Mouse (Mus musculus) MEL (cell line): ENCODE measurements around the gene Epb41l2. TPM values are rescaled to one million over a fixed set of nuclear protein-coding genes. Genes with fewer than 3 reads are reported as not detected.

Experiments
- DNase-seq: peaks from one replicate; pipeline ENCODE4 v3.0.0; 2011; ENCODE audit warnings: low read depth, low spot score
- H3K27ac ChIP-seq: 2 replicates; pipeline ENCODE4 v1.5.1; 2012; ENCODE audit warnings: low read depth, mild to moderate bottlenecking, control low read depth, low read length, moderate library complexity; ENCODE audit not compliant: control insufficient read depth
- H3K27me3 ChIP-seq, 2 experiments: fragments of 150-350 bp in 1 of 2; sonication (generic) in 1 of 2; 2 replicates each; pipeline ENCODE4 v1.6.1; 2012; ENCODE audit warnings: low read length in 2 of 2, mild to moderate bottlenecking in 2 of 2, improper control_type of control experiment in 1 of 2, moderate library complexity in 1 of 2; ENCODE audit not compliant: insufficient read depth in 2 of 2, control insufficient read depth in 1 of 2
- H3K36me3 ChIP-seq, 2 experiments: 2 replicates each; pipeline ENCODE4 v1.6.1; 2012 to 2014; ENCODE audit warnings: low read length in 2 of 2, improper control_type of control experiment in 1 of 2, inconsistent platforms in 1 of 2, mild to moderate bottlenecking in 1 of 2; ENCODE audit not compliant: insufficient read depth in 2 of 2, control insufficient read depth in 1 of 2
- H3K4me1 ChIP-seq, 2 experiments: fragments of 150-350 bp in 1 of 2; sonication (generic) in 1 of 2; 2 replicates each; pipeline ENCODE4 v1.6.1; 2012; ENCODE audit warnings: low read length in 2 of 2, improper control_type of control experiment in 1 of 2, mild to moderate bottlenecking in 1 of 2; ENCODE audit not compliant: insufficient read depth in 2 of 2, control insufficient read depth in 1 of 2
- H3K4me3 ChIP-seq, 2 experiments: fragments of 150-350 bp in 1 of 2; sonication (generic) in 1 of 2; 2 replicates each; pipeline ENCODE4 v1.5.1; 2012; ENCODE audit warnings: low read depth in 2 of 2, low read length in 2 of 2, mild to moderate bottlenecking in 2 of 2, moderate library complexity in 2 of 2, control low read depth in 1 of 2, improper control_type of control experiment in 1 of 2; ENCODE audit not compliant: control insufficient read depth in 1 of 2, insufficient read depth in 1 of 2
- H3K79me2 ChIP-seq: 2 replicates; pipeline ENCODE4 v1.6.1; 2012; ENCODE audit warnings: mild to moderate bottlenecking, low read length, moderate library complexity; ENCODE audit not compliant: control insufficient read depth, poor library complexity, insufficient read depth
- H3K9ac ChIP-seq: 2 replicates; pipeline ENCODE4 v1.6.1; 2012; ENCODE audit warnings: low read depth, mild to moderate bottlenecking, control low read depth, low read length, moderate library complexity; ENCODE audit not compliant: control insufficient read depth, poor library complexity, severe bottlenecking
- H3K9me3 ChIP-seq: fragments of 150-350 bp; sonication (generic); replicated peaks from 2 replicates; pipeline ENCODE4 v1.6.1; 2012; ENCODE audit warnings: mild to moderate bottlenecking, low read length, improper control_type of control experiment, moderate library complexity; ENCODE audit not compliant: insufficient read depth
- CTCF ChIP-seq, 3 experiments: IDR thresholded peaks in 2 of 3; conservative IDR thresholded peaks in 1 of 3; 2 replicates each; pipeline ENCODE4 v1.5.1; 2011 to 2012; ENCODE audit warnings: low read length in 3 of 3, low read depth in 2 of 3, mild to moderate bottlenecking in 2 of 3, improper control_type of control experiment in 1 of 3, inconsistent platforms in 1 of 3, mixed read lengths in 1 of 3, moderate library complexity in 1 of 3; ENCODE audit not compliant: control insufficient read depth in 1 of 3, insufficient read depth in 1 of 3, poor library complexity in 1 of 3, severe bottlenecking in 1 of 3
- E2F4 ChIP-seq: IDR thresholded peaks from 2 replicates; pipeline ENCODE4 v1.6.1; 2011; ENCODE audit warnings: low read depth, low read length, improper control_type of control experiment, borderline replicate concordance
- EP300 ChIP-seq, 2 experiments: IDR thresholded peaks; 2 replicates each; pipeline ENCODE4 v1.6.1; 2011; ENCODE audit warnings: improper control_type of control experiment in 2 of 2, low read length in 2 of 2, low read depth in 1 of 2, mild to moderate bottlenecking in 1 of 2
- GABPA ChIP-seq: IDR thresholded peaks from 2 replicates; pipeline ENCODE4 v1.6.1; 2012; ENCODE audit warnings: low read depth, mild to moderate bottlenecking, inconsistent platforms, low read length, improper control_type of control experiment, moderate library complexity
- GATA1 ChIP-seq: IDR thresholded peaks from 2 replicates; pipeline ENCODE4 v1.6.1; 2011; ENCODE audit warnings: low read depth, low read length, improper control_type of control experiment
- HCFC1 ChIP-seq: IDR thresholded peaks from 2 replicates; pipeline ENCODE4 v1.6.1; 2012; ENCODE audit warnings: low read depth, mild to moderate bottlenecking, inconsistent platforms, low read length, improper control_type of control experiment, moderate library complexity
- JUND ChIP-seq: IDR thresholded peaks from 2 replicates; pipeline ENCODE4 v1.6.1; 2011; ENCODE audit warnings: low read depth, mild to moderate bottlenecking, improper control_type of control experiment, low read length
- MAX ChIP-seq: IDR thresholded peaks from 2 replicates; pipeline ENCODE4 v1.6.1; 2011; ENCODE audit warnings: low read length, improper control_type of control experiment
- MAZ ChIP-seq: IDR thresholded peaks from 2 replicates; pipeline ENCODE4 v1.6.1; 2012; ENCODE audit warnings: low read depth, mild to moderate bottlenecking, inconsistent platforms, low read length, improper control_type of control experiment
- MYB ChIP-seq: IDR thresholded peaks from 2 replicates; pipeline ENCODE4 v1.6.1; 2011; ENCODE audit warnings: mild to moderate bottlenecking, low read depth, low read length, improper control_type of control experiment
- RAD21 ChIP-seq: IDR thresholded peaks from 2 replicates; pipeline ENCODE4 v1.6.1; 2011; ENCODE audit warnings: mild to moderate bottlenecking, low read depth, low read length, improper control_type of control experiment
- ZMIZ1 ChIP-seq: IDR thresholded peaks from 2 replicates; pipeline ENCODE4 v1.6.1; 2012; ENCODE audit warnings: low read depth, mild to moderate bottlenecking, inconsistent platforms, low read length, improper control_type of control experiment, moderate library complexity
- ZNF384 ChIP-seq: IDR thresholded peaks from 2 replicates; pipeline ENCODE4 v1.6.1; 2012; ENCODE audit warnings: low read depth, mild to moderate bottlenecking, inconsistent platforms, low read length, improper control_type of control experiment
- polyA plus RNA-seq, 2 experiments: library from polyadenylated mRNA; stranded (reverse) in 1 of 2; unstranded in 1 of 2; fragments of >175 nt in 1 of 2; fragments of >200 nt in 1 of 2; gene quantifications; 2 replicates each; pipeline versions ENCODE4 v1.2.1 to v1.2.4; 2012; ENCODE audit warnings: low replicate concordance in 2 of 2, low read depth in 1 of 2; ENCODE audit not compliant: insufficient read length in 2 of 2, insufficient read depth in 1 of 2, missing spikeins in 1 of 2
- total RNA-seq: library from RNA; depleted of rRNA; stranded (reverse); fragments of 300-350 nt; gene quantifications from 2 replicates; pipeline ENCODE4 v1.2.3, GENCODE M21; 2012

The Epb41l2 gene
- total and polyA plus RNA-seq, 3 experiments: 4.7 to 23.7 TPM; not detected in 1

DNA sequence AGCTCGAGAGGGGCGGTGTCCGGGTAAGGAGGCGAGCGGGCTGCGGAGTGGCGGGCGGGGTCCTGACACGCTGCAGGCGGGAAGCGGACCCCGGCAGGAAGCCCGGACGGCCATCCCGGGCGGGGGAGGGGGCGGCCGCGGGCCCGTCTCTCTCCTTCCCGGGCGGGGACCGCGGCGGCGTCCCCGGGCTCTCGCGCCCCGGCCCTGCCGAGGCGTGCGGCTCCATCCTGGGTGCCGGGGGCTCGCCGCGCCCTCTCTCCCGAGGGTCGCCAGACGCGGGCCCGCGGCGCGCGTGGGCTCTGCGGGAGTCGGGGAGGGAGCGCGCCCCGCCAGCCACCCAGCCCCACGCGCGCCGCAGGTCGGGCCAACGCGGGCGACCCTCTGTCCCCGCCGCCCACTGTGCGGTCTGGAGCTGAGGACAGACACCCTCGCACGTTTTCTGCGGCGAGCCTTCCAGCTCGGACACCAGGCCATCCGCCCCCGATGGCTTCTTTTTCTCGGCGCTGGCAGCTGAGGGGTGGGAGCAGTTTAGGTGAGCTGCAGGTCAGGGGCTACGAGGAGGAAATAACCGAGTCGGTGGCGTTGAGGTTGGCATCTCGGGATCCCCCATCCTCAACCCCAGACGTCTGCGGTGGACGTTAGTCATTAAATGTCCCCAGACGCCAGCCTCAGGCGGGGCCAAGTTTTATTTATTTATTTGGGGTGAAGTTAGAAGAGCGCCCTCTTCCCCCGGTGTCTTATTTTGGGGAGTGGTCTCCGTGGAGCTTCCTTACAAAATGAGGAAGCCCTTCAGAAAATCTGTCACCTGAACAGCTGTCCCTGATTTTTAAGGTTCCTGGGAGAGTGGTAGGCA, 587 bp downstream of the Epb41l2 start:
- Histone ChIP-seq H3K79me2 (no peaks in the 10 kb centered on the region; the same call in 1 of the 2 replicates), H3K27ac (no peak overlapping the region), H3K9me3 (no peaks in the 10 kb centered on the region), H3K27me3 (no peaks in the 10 kb centered on the region), H3K4me1 (no peaks in the 10 kb centered on the region), H3K36me3 (peaks cover 0 to 2% of the 10 kb centered on the region in 2 experiments; a peak in 1 of 4 replicates), H3K9ac (peak overlapping the region; percentile 82), H3K4me3 (peak overlapping the region; percentile 89 to 97)
- peak; percentile 52 for DNase-seq
- TF ChIP-seq GABPA (no peak), RAD21 (no peak), ZMIZ1 (no peak), MAX (no peak), CTCF (IDR thresholded peaks at IDR 0.05 in 2 of 3, conservative IDR thresholded peaks at IDR 0.05 in 1 of 3; ENCODE audit: control insufficient read depth in 1 of 3, insufficient read depth in 1 of 3, low read depth in 2 of 3, low read length in 3 of 3, poor library complexity in 1 of 3, severe bottlenecking in 1 of 3) (peak in 1 of 3 experiments; percentile 3; a peak in 1 of 6 replicates), E2F4 (no peak), EP300 (IDR thresholded peaks at IDR 0.05; ENCODE audit: low read depth in 1 of 2, low read length in 2 of 2) (no peak)

DNA sequence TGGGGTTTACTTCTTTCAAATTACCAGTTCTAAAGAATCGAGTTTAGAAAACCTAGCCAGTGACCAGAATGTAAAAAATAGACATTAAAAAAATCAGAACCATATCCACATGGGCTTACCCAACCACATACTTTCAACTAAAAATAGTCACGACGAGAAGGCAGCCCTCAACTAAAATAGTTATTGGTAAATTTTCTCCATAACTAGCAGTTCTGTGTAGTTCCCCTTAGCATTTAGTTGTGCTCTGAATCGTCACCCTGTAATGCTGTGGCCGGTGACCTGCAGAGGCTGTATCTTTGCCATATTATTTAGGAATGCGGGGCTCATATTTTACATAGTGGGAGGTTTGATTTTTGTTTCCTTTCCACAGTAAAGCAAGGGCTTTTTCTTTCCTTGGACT, 2.6 kb downstream of the Epb41l2 start:
- H3K9ac ChIP-seq: no peak overlapping the region
- TF ChIP-seq MYB: no peak
- no peak for TF ChIP-seq RAD21
- no peak for TF ChIP-seq MAZ
- no peak for TF ChIP-seq HCFC1
- TF ChIP-seq ZMIZ1: no peak
- DNase-seq: no peak
- H3K79me2 ChIP-seq: no peaks in the 10 kb centered on the region; the same call in 1 of the 2 replicates
- no peaks in the 10 kb centered on the region for H3K27me3 ChIP-seq
- H3K4me1 ChIP-seq: peaks cover 0 to 11% of the 10 kb centered on the region in 2 experiments; a peak in 3 of 4 replicates
- H3K9me3 ChIP-seq: no peaks in the 10 kb centered on the region
- H3K27ac ChIP-seq: no peak overlapping the region
- H3K36me3 ChIP-seq: peaks cover 0 to 19% of the 10 kb centered on the region in 2 experiments; a peak in 2 of 4 replicates
- no peak overlapping the region for H3K4me3 ChIP-seq

DNA sequence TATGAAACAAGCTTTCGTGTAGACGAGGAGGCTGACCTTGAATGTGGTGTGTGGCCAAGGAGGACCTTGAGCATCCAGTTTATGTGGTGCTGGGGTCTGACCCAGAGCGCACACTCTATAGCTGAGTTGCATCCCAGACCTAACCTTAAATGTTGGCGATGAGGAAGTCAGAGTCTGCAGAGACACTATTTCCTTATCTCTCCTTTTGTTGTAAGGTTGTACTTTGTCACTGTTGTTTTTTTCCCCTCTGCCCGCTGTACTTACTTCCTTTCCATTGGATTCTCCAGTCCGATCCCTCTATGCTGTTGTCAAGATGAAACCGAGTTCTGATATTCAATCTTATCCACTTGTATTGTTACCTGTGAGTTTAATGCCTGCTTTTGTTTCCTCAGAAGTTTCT, 5.6 kb downstream of the Epb41l2 start:
- Histone ChIP-seq H3K27me3 (no peaks in the 10 kb centered on the region), H3K79me2 (no peaks in the 10 kb centered on the region), H3K4me3 (no peak overlapping the region), H3K4me1 (peaks cover 0 to 11% of the 10 kb centered on the region in 2 experiments; a peak in 3 of 4 replicates), H3K36me3 (peaks cover 0 to 19% of the 10 kb centered on the region in 2 experiments; a peak in 2 of 4 replicates), H3K9me3 (no peaks in the 10 kb centered on the region), H3K27ac (no peak overlapping the region), H3K9ac (no peak overlapping the region)
- DNase-seq: peak; percentile 51
- TF ChIP-seq ZNF384: no peak
- peak; percentile 58; the same call in 1 of the 2 replicates for TF ChIP-seq GATA1
- no peak for TF ChIP-seq JUND
